Mouse (Mus musculus) lung, postnatal 0 days (tissue): ENCODE data around the gene Kcnq1. TPM values are rescaled to one million over a fixed set of nuclear protein-coding genes. Genes with fewer than 3 reads are reported as not detected.

Experiments
- ATAC-seq: fragments of 200-750 bp; cut with Nextera tagmentation; 2 replicates; pipeline ENCODE4 v1.8.0; 2017; ENCODE audit warnings: moderate library complexity
- DNase-seq: peaks from one replicate; pipeline ENCODE4 v3.0.0-alpha.2; 2016; ENCODE audit warnings: low spot score
- H3K27ac ChIP-seq: fragments of 300-500 bp; sonication (generic); 2 replicates; pipeline ENCODE4 v1.5.1; 2014; ENCODE audit warnings: antibody characterized with exemption, mild to moderate bottlenecking, low read length, mixed read lengths
- H3K27me3 ChIP-seq: fragments of 300-500 bp; sonication (generic); replicated peaks from 2 replicates; pipeline ENCODE4 v1.6.1; 2014; ENCODE audit warnings: low read length, mixed read lengths; ENCODE audit not compliant: insufficient read depth
- H3K36me3 ChIP-seq: fragments of 300-500 bp; sonication (generic); 2 replicates; pipeline ENCODE4 v1.6.1; 2014; ENCODE audit warnings: low read length, mixed read lengths; ENCODE audit not compliant: insufficient read depth
- H3K4me1 ChIP-seq: fragments of 300-500 bp; sonication (generic); 2 replicates; pipeline ENCODE4 v1.6.1; 2014; ENCODE audit warnings: antibody characterized with exemption, low read depth, low read length, mixed read lengths; ENCODE audit not compliant: insufficient read depth
- H3K4me2 ChIP-seq: fragments of 300-500 bp; sonication (generic); replicated peaks from 2 replicates; pipeline ENCODE4 v1.6.1; 2014; ENCODE audit warnings: low read depth, mild to moderate bottlenecking, low read length, moderate library complexity, mixed read lengths
- H3K4me3 ChIP-seq: fragments of 300-500 bp; sonication (generic); 2 replicates; pipeline ENCODE4 v1.5.1; 2014; ENCODE audit warnings: low read depth, low read length
- H3K9ac ChIP-seq: fragments of 300-500 bp; sonication (generic); replicated peaks from 2 replicates; pipeline ENCODE4 v1.6.1; 2014; ENCODE audit warnings: low read depth, mild to moderate bottlenecking
- H3K9me3 ChIP-seq: fragments of 300-500 bp; sonication (generic); 2 replicates; pipeline ENCODE4 v1.6.1; 2016; ENCODE audit warnings: low read length, mixed read lengths
- CTCF ChIP-seq: IDR thresholded peaks from 2 replicates; pipeline ENCODE4 v1.5.1; 2016; ENCODE audit warnings: antibody characterized with exemption, mild to moderate bottlenecking
- EP300 ChIP-seq: IDR thresholded peaks from 2 replicates; pipeline ENCODE4 v1.6.1; 2016; ENCODE audit warnings: antibody characterized with exemption, mild to moderate bottlenecking, control low read depth
- WGBS: fragments of 180-500 bp; shearing (Covaris S2); extraction: QIAGEN DNeasy Blood & Tissue Kit; methylation state at CpG from one replicate; pipeline ENCODE4 v1.1.7; 2014; 5-methylcytosine and 5-hydroxymethylcytosine counted together
- polyA plus RNA-seq: library from polyadenylated mRNA; unstranded; fragments of >200 nt; fragmentation: Nextera tagmentation; extraction: Ambion mirVana; gene quantifications from 2 replicates; pipeline ENCODE4 v1.2.1, GENCODE M21; 2015

Gene Kcnq1
- polyA plus RNA-seq, 1 experiment from 2014 or later, result 11.8 TPM

DNA sequence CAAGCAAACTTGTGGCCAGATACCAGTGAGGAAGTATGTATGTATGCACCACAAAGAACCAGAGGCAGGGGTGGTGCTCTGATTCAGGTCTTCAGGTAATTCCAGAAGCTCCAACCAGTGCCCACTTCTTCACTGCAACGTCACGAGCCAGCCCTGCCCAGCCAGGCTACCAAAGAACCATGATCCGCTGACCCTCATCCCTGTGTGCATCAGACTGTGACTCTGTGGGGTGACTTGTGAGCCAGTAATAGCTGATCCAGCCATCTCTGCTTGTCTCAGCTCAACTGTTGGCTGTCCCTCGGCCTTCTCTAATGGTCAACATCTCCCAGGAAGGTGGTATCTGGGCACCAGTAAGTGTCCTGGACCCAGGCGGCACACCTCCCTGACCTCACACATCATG lies 197.4 kb downstream of the Kcnq1 start:
- 95% methylated on average over 5 of the region's 5 CpGs for WGBS
- no peak overlapping the region for H3K27ac ChIP-seq
- H3K4me3 ChIP-seq, result no peak overlapping the region
- H3K9ac ChIP-seq, result no peak overlapping the region
- DNase-seq (no peak), ATAC-seq (no peak)
- H3K36me3 ChIP-seq, result no peaks in the 10 kb centered on the region
- no peaks in the 10 kb centered on the region for H3K9me3 ChIP-seq
- H3K4me1 ChIP-seq, result no peaks in the 10 kb centered on the region
- H3K4me2 ChIP-seq, result no peak overlapping the region
- no peak for TF ChIP-seq EP300
- no peak for TF ChIP-seq CTCF
- H3K27me3 ChIP-seq, result no peaks in the 10 kb centered on the region

- Histone ChIP-seq H3K27me3 (no peaks in the 10 kb centered on the region), H3K4me3 (no peak overlapping the region), H3K4me2 (no peak overlapping the region), H3K9ac (no peak overlapping the region), H3K4me1 (no peaks in the 10 kb centered on the region; the same call in 1 of the 2 replicates), H3K27ac (no peak overlapping the region), H3K36me3 (no peaks in the 10 kb centered on the region), H3K9me3 (no peaks in the 10 kb centered on the region)
- peak; percentile 57 for ATAC-seq
- WGBS, result 55% methylated on average over 10 of the region's 10 CpGs
- no peak for DNase-seq
- no peak for TF ChIP-seq CTCF
Measured at GRCm38 (mm10) chr7:143305808-143306207, 199.6 kb downstream of the Kcnq1 start.

DNA sequence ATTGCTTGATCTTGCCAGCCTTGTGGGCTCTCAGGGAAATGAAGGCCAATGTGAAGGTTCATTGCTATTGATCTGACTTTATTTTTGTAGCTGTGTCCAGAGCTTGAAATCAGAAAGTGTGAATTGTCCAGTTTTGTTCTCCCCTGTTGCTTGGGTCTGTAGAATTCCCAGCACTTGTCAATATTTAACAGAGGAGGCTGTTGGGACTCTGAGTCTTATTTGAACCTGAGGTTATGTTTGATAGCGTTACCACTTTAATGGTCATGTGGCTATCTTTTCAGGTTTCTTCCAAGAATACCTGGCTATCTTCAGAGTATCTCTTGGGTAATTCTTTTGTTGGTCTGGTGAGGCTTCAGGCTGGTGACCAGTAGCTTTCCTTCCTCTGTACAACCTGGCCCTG lies 201.8 kb downstream of the Kcnq1 start:
- DNase-seq (no peak), ATAC-seq (no peak)
- Histone ChIP-seq H3K4me2 (no peak overlapping the region), H3K36me3 (no peaks in the 10 kb centered on the region), H3K27me3 (no peaks in the 10 kb centered on the region), H3K4me1 (peaks cover 6% of the 10 kb centered on the region; the same call in 1 of the 2 replicates), H3K4me3 (no peak overlapping the region), H3K9me3 (no peaks in the 10 kb centered on the region), H3K9ac (no peak overlapping the region), H3K27ac (no peak overlapping the region)
- TF ChIP-seq EP300 (no peak), CTCF (no peak)
- WGBS, result 86% methylated on average over 1 of the region's 1 CpGs

- Histone ChIP-seq H3K9ac (no peak overlapping the region), H3K4me1 (peaks cover 17% of the 10 kb centered on the region; the same call in 1 of the 2 replicates), H3K9me3 (no peaks in the 10 kb centered on the region), H3K4me3 (no peak overlapping the region), H3K27ac (no peak overlapping the region), H3K36me3 (no peaks in the 10 kb centered on the region), H3K27me3 (no peaks in the 10 kb centered on the region), H3K4me2 (no peak overlapping the region)
- DNase-seq, result no peak
- WGBS, result 44% methylated on average over 3 of the region's 3 CpGs
- no peak for ATAC-seq
- TF ChIP-seq EP300 (no peak), CTCF (no peak)
Measured at GRCm38 (mm10) chr7:143310311-143310710, 204.1 kb downstream of the Kcnq1 start.

GRCm38 (mm10) chr7:143310847-143311246 lies 204.7 kb downstream of the Kcnq1 start:
- Histone ChIP-seq H3K4me1 (peaks cover 17% of the 10 kb centered on the region; the same call in 1 of the 2 replicates), H3K27me3 (no peaks in the 10 kb centered on the region), H3K27ac (no peak overlapping the region), H3K4me2 (no peak overlapping the region), H3K36me3 (no peaks in the 10 kb centered on the region), H3K9ac (no peak overlapping the region), H3K9me3 (no peaks in the 10 kb centered on the region), H3K4me3 (no peak overlapping the region)
- 68% methylated on average over 8 of the region's 8 CpGs for WGBS
- DNase-seq, result no peak
- TF ChIP-seq CTCF (no peak), EP300 (no peak)
- no peak for ATAC-seq

DNA sequence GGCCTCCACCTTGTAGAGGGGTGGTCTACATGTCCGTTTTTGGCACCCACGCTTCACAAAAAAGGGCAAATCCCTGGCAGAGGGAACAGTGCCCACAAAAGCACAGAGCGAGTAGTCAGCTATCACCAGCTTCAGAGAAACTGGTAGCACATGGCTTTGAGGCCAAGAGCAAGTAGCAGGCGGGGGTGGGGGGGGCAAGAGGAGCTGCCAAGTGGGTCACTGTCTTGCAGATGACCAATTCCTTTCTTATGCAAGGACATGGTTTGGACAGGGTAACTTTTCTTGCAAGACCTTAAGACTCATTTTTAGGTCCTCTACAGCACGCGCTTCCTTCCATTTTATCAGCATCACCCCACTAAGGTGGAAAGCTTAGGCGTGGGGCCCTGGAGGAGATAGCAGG lies 205.3 kb downstream of the Kcnq1 start:
- 88% methylated on average over 7 of the region's 7 CpGs for WGBS
- H3K9ac ChIP-seq, result no peak overlapping the region
- DNase-seq (no peak), ATAC-seq (no peak)
- H3K9me3 ChIP-seq, result no peaks in the 10 kb centered on the region
- no peaks in the 10 kb centered on the region for H3K27me3 ChIP-seq
- peaks cover 17% of the 10 kb centered on the region; the same call in 1 of the 2 replicates for H3K4me1 ChIP-seq
- no peaks in the 10 kb centered on the region for H3K36me3 ChIP-seq
- H3K4me2 ChIP-seq, result no peak overlapping the region
- no peak overlapping the region for H3K4me3 ChIP-seq
- TF ChIP-seq EP300, result no peak
- TF ChIP-seq CTCF, result no peak
- no peak overlapping the region for H3K27ac ChIP-seq
